Mouse (Mus musculus) ES-Bruce4 (cell line): ENCODE results near the gene Gpr88. TPM values are rescaled to one million over a fixed set of nuclear protein-coding genes. Genes with fewer than 3 reads are reported as not detected.

Experiments used
- H3K27ac ChIP-seq: 2 replicates; pipeline ENCODE4 v1.5.1; 2012; ENCODE audit warnings: low read length, inconsistent platforms; ENCODE audit not compliant: insufficient read depth
- H3K27me3 ChIP-seq: 2 replicates; pipeline ENCODE4 v1.6.1; 2012; ENCODE audit warnings: mild to moderate bottlenecking, low read length, inconsistent platforms; ENCODE audit not compliant: control insufficient read depth, poor library complexity, insufficient read depth, severe bottlenecking
- H3K36me3 ChIP-seq: 2 replicates; pipeline ENCODE4 v1.6.1; 2012; ENCODE audit warnings: inconsistent platforms, mild to moderate bottlenecking, low read length, moderate library complexity; ENCODE audit not compliant: control insufficient read depth, poor library complexity, insufficient read depth, severe bottlenecking
- H3K4me1 ChIP-seq: one replicate; pipeline ENCODE4 v1.8.1; 2011; ENCODE audit warnings: low read length; ENCODE audit not compliant: control insufficient read depth, insufficient read depth
- H3K4me3 ChIP-seq: 2 replicates; pipeline ENCODE4 v1.5.1; 2011; ENCODE audit warnings: low read depth, mild to moderate bottlenecking, low read length
- H3K9ac ChIP-seq: 2 replicates; pipeline ENCODE4 v1.6.1; 2012; ENCODE audit warnings: low read depth, mild to moderate bottlenecking, inconsistent platforms; ENCODE audit not compliant: poor library complexity, severe bottlenecking
- H3K9me3 ChIP-seq: replicated peaks from 2 replicates; pipeline ENCODE4 v1.6.1; 2012; ENCODE audit warnings: mild to moderate bottlenecking, low read length, inconsistent platforms; ENCODE audit not compliant: control insufficient read depth, poor library complexity, insufficient read depth, severe bottlenecking
- CTCF ChIP-seq: IDR thresholded peaks from one replicate; pipeline ENCODE4 v1.8.1; 2011; ENCODE audit warnings: low read depth, low read length
- EP300 ChIP-seq: IDR thresholded peaks from 2 replicates; pipeline ENCODE4 v1.6.1; 2011; ENCODE audit warnings: low read depth, low read length; ENCODE audit not compliant: insufficient read depth
- POLR2A ChIP-seq: IDR thresholded peaks from one replicate; pipeline ENCODE4 v1.8.1; 2011; ENCODE audit warnings: low read length; ENCODE audit not compliant: insufficient read depth
- polyA plus RNA-seq: library from polyadenylated mRNA; stranded (reverse); fragments of >200 nt; gene quantifications from 2 replicates; pipeline ENCODE4 v1.2.4, GENCODE M21; 2011; ENCODE audit warnings: low read depth; ENCODE audit not compliant: missing spikeins, insufficient read depth, insufficient read length

Gpr88 gene
- polyA plus RNA-seq, 1 experiment, result not detected

GRCm38 (mm10) chr3:116204643-116205042 is 48.7 kb downstream of the Gpr88 start:
- Histone ChIP-seq H3K36me3 (no peaks in the 10 kb centered on the region), H3K27me3 (no peaks in the 10 kb centered on the region), H3K9ac (no peak overlapping the region), H3K27ac (no peak overlapping the region), H3K9me3 (no peaks in the 10 kb centered on the region), H3K4me3 (no peak overlapping the region), H3K4me1 (peaks cover 2% of the 10 kb centered on the region)
- TF ChIP-seq POLR2A (no peak), CTCF (no peak), EP300 (no peak)

- H3K4me3 ChIP-seq, result no peak overlapping the region
- TF ChIP-seq POLR2A (no peak), CTCF (no peak), EP300 (no peak)
- no peaks in the 10 kb centered on the region for H3K9me3 ChIP-seq
- no peaks in the 10 kb centered on the region for H3K36me3 ChIP-seq
- H3K27me3 ChIP-seq, result no peaks in the 10 kb centered on the region
- no peak overlapping the region for H3K9ac ChIP-seq
- H3K27ac ChIP-seq, result no peak overlapping the region
- H3K4me1 ChIP-seq, result peaks cover 2% of the 10 kb centered on the region
These were observed 49.4 kb downstream of the Gpr88 start for GRCm38 (mm10) chr3:116203942-116204341.

- Histone ChIP-seq H3K9ac (no peak overlapping the region), H3K27me3 (no peaks in the 10 kb centered on the region), H3K36me3 (no peaks in the 10 kb centered on the region), H3K27ac (no peak overlapping the region), H3K4me1 (peaks cover 2% of the 10 kb centered on the region), H3K9me3 (no peaks in the 10 kb centered on the region), H3K4me3 (no peak overlapping the region)
- no peak for TF ChIP-seq EP300
- no peak for TF ChIP-seq CTCF
- no peak for TF ChIP-seq POLR2A
These were observed 53.2 kb downstream of the Gpr88 start for GRCm38 (mm10) chr3:116200060-116200459.

Other genes starting within 250 kb of the Gpr88 start
- gene Slc30a7, start 246.1 kb downstream of the Gpr88 start, polyA plus RNA-seq, result 23.0 and 27.7 TPM in 2 replicates
- 11.0 and 14.1 TPM in 2 replicates for gene Extl2, start 246.0 kb downstream of the Gpr88 start, polyA plus RNA-seq
- 1.4 and 1.6 TPM in 2 replicates for gene Vcam1, start 123.8 kb downstream of the Gpr88 start, polyA plus RNA-seq
- gene Cdc14a, start 170.5 kb upstream of the Gpr88 start, polyA plus RNA-seq, result 3.1 and 3.6 TPM in 2 replicates